Mouse (Mus musculus) ES-CJ7 (cell line): ENCODE results near the gene Hmgb4.

Experiments
- DNase-seq: peaks from one replicate; pipeline ENCODE4 v3.0.0; 2011; ENCODE audit warnings: low read depth, low spot score

Hmgb4 gene

GRCm38 (mm10) chr4:128260907-128261560 lies at the start of gene Hmgb4:
TSS of gene Hmgb4 (minus strand) at chr4:128260957.
- DNase-seq, result no peak

GRCm38 (mm10) chr4:128306011-128306410 lies 45.3 kb upstream of the Hmgb4 start:
- no peak for DNase-seq

GRCm38 (mm10) chr4:128304049-128304448 lies 43.3 kb upstream of the Hmgb4 start:
- DNase-seq, result no peak

GRCm38 (mm10) chr4:128288095-128288494 lies 27.3 kb upstream of the Hmgb4 start:
- DNase-seq, result no peak

- DNase-seq, result no peak
Measured at GRCm38 (mm10) chr4:128285009-128285408, 24.3 kb upstream of the Hmgb4 start.

- no peak for DNase-seq
Measured at GRCm38 (mm10) chr4:128275586-128275985, 14.8 kb upstream of the Hmgb4 start.

GRCm38 (mm10) chr4:128275116-128275515 lies 14.4 kb upstream of the Hmgb4 start:
- DNase-seq, result no peak

- no peak for DNase-seq
Measured at GRCm38 (mm10) chr4:128273146-128273545, 12.4 kb upstream of the Hmgb4 start.

GRCm38 (mm10) chr4:128272501-128272900 lies 11.7 kb upstream of the Hmgb4 start:
- no peak for DNase-seq

- no peak for DNase-seq
Measured at GRCm38 (mm10) chr4:128270931-128271330, 10.2 kb upstream of the Hmgb4 start.

- DNase-seq, result no peak
Measured at GRCm38 (mm10) chr4:128270177-128270576, 9.4 kb upstream of the Hmgb4 start.

- no peak for DNase-seq
Measured at GRCm38 (mm10) chr4:128269261-128269875, 8.6 kb upstream of the Hmgb4 start.

GRCm38 (mm10) chr4:128265341-128265740 lies 4.6 kb upstream of the Hmgb4 start:
- DNase-seq, result no peak

- no peak for DNase-seq
Measured at GRCm38 (mm10) chr4:128264491-128264890, 3.7 kb upstream of the Hmgb4 start.

GRCm38 (mm10) chr4:128259211-128259610 lies 1.5 kb downstream of the Hmgb4 start:
- DNase-seq, result no peak

- DNase-seq, result peak; percentile 14
Measured at GRCm38 (mm10) chr4:128248676-128249075, 12.1 kb downstream of the Hmgb4 start.

GRCm38 (mm10) chr4:128245201-128245600 lies 15.6 kb downstream of the Hmgb4 start:
- no peak for DNase-seq

GRCm38 (mm10) chr4:128241854-128242356 lies 18.9 kb downstream of the Hmgb4 start:
- DNase-seq, result no peak

GRCm38 (mm10) chr4:128241075-128241853 lies 19.5 kb downstream of the Hmgb4 start:
- no peak for DNase-seq

GRCm38 (mm10) chr4:128239113-128239512 lies 21.6 kb downstream of the Hmgb4 start:
- DNase-seq, result no peak

- DNase-seq, result no peak
Measured at GRCm38 (mm10) chr4:128233458-128233857, 27.3 kb downstream of the Hmgb4 start.
